Mouse (Mus musculus): ENCODE data around the gene Atp1a4. TPM values are rescaled to one million over a fixed set of nuclear protein-coding genes. Genes with fewer than 3 reads are reported as not detected.

Atp1a4 gene
- polyA plus RNA-seq, 1 experiment from 2014 or later, result not detected

Other genes with a start within 250 kb of the Atp1a4 start
- 17.1 and 18.4 TPM in 2 replicates for gene Vangl2, start 230.0 kb downstream of the Atp1a4 start, polyA plus RNA-seq (2014; fragmentation: Nextera tagmentation; extraction: Ambion mirVana)
- not detected in 2 replicates for gene Nhlh1, start 200.8 kb downstream of the Atp1a4 start, polyA plus RNA-seq (2014; fragmentation: Nextera tagmentation; extraction: Ambion mirVana)
- gene Copa, start 175.9 kb downstream of the Atp1a4 start, polyA plus RNA-seq (2014; fragmentation: Nextera tagmentation; extraction: Ambion mirVana), result 182 and 195 TPM in 2 replicates
- 139 and 140 TPM in 2 replicates for gene Ncstn, start 175.6 kb downstream of the Atp1a4 start, polyA plus RNA-seq (2014; fragmentation: Nextera tagmentation; extraction: Ambion mirVana)
- 125 and 135 TPM in 2 replicates for gene Pex19, start 131.7 kb downstream of the Atp1a4 start, polyA plus RNA-seq (2014; fragmentation: Nextera tagmentation; extraction: Ambion mirVana)
- 116 TPM in 2 replicates for gene Dcaf8, start 110.3 kb downstream of the Atp1a4 start, polyA plus RNA-seq (2014; fragmentation: Nextera tagmentation; extraction: Ambion mirVana)
- 93.6 and 99.4 TPM in 2 replicates for gene Pea15a, start 51.6 kb downstream of the Atp1a4 start, polyA plus RNA-seq (2014; fragmentation: Nextera tagmentation; extraction: Ambion mirVana)
- 13.6 and 13.8 TPM in 2 replicates for gene Casq1, start 38.5 kb downstream of the Atp1a4 start, polyA plus RNA-seq (2014; fragmentation: Nextera tagmentation; extraction: Ambion mirVana)
- gene Igsf8, start 3.2 kb upstream of the Atp1a4 start, polyA plus RNA-seq (2014; fragmentation: Nextera tagmentation; extraction: Ambion mirVana), result 36.3 and 38.4 TPM in 2 replicates
- 2.3 TPM in 2 replicates for gene Atp1a2, start 39.6 kb upstream of the Atp1a4 start, polyA plus RNA-seq (2014; fragmentation: Nextera tagmentation; extraction: Ambion mirVana)
- gene Kcnj9, start 70.9 kb upstream of the Atp1a4 start, polyA plus RNA-seq (2014; fragmentation: Nextera tagmentation; extraction: Ambion mirVana), result not detected in 2 replicates
- gene Kcnj10, start 82.8 kb upstream of the Atp1a4 start, polyA plus RNA-seq (2014; fragmentation: Nextera tagmentation; extraction: Ambion mirVana), result 0.09 and 0.18 TPM in 2 replicates
- gene Pigm, start 118.1 kb upstream of the Atp1a4 start, polyA plus RNA-seq (2014; fragmentation: Nextera tagmentation; extraction: Ambion mirVana), result 9.7 and 10.5 TPM in 2 replicates
- 0.43 and 0.45 TPM in 2 replicates for gene Slamf9, start 216.9 kb upstream of the Atp1a4 start, polyA plus RNA-seq (2014; fragmentation: Nextera tagmentation; extraction: Ambion mirVana)
- 41.5 and 48.1 TPM in 2 replicates for gene Igsf9, start 223.4 kb upstream of the Atp1a4 start, polyA plus RNA-seq (2014; fragmentation: Nextera tagmentation; extraction: Ambion mirVana)
- 188 and 196 TPM in 2 replicates for gene Tagln2, start 241.6 kb upstream of the Atp1a4 start, polyA plus RNA-seq (2014; fragmentation: Nextera tagmentation; extraction: Ambion mirVana)